Mouse (Mus musculus): ENCODE data around the gene Gldn. TPM values are rescaled to one million over a fixed set of nuclear protein-coding genes. Genes with fewer than 3 reads are reported as not detected.

Gldn gene
- polyA plus RNA-seq (2021; fragmentation: Nextera tagmentation) = 0.29 TPM in 2 replicates
- long read RNA-seq, experiment 1 = 0 reads
- long read RNA-seq, experiment 2 = 0 reads

GRCm38 (mm10) chr9:54286331-54286987, at the start of gene Gldn:
Gene Gldn, plus strand, starts transcription at chr9:54286486.

GRCm38 (mm10) chr9:54268010-54268409, 18.3 kb upstream of the Gldn start, which contains the start of gene Cyp19a1:
Gene Cyp19a1, minus strand, starts transcription at chr9:54268110.

Other genes with a start within 250 kb of the Gldn start
- 10.4 and 12.4 TPM in 2 replicates for gene Tnfaip8l3, start 218.1 kb upstream of the Gldn start, polyA plus RNA-seq (2021; fragmentation: Nextera tagmentation)
- not detected in 2 replicates for gene Cyp19a1, start 18.4 kb upstream of the Gldn start, polyA plus RNA-seq (2021; fragmentation: Nextera tagmentation)
- 32.2 and 38.0 TPM in 2 replicates for gene Dmxl2, start 215.1 kb downstream of the Gldn start, polyA plus RNA-seq (2021; fragmentation: Nextera tagmentation)

Measured in layer of hippocampus, adult 6 months (tissue).